Mouse (Mus musculus): ENCODE measurements around the gene Mapt. TPM values are rescaled to one million over a fixed set of nuclear protein-coding genes. Genes with fewer than 3 reads are reported as not detected.

Mapt gene
- total RNA-seq, 2 experiments from 2014 or later, result 324 to 330 TPM

DNA sequence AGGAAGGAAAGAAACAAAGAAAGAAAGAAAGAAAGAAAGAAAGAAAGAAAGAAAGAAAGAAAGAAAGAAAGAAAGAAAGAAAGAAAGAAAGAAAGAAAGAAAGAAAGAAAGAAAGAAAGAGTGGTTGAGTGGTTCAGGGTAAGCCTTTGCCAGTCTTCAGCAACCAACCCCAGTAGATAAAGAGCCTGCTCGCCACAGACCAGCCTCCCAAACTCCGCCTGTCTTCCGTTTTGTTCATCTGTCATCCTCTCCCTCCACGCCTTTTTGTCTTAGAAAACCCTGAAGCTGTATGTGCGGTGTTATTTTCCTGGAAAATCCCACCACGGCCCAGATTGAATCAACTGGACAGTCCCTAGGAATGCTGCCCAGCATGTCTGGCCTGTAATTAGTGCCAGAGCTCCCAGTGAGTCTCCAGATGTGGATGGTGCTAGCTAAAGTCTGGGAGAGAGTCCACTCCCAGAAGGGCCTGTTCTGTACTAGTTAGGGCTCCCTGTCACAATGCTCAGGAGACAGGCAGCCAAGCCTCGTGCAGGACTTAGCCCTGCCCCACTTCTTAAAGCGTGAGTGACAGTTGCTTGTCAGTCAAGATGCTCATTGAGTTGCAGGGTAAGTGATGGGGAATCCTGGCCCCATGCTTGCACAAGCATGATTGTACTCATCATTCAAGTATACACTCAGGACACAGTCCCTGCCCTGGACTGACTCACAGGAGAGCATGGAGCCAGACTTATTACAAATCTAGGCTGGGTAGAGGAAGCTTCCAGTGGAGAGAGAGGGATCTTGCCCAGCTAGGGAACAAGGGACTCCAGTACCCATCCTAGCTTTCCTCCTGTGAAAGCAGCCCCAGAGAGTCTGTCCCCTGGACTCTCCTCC lies 72.1 kb downstream of the Mapt start:
- DNase-seq (ENCODE audit: low spot score in 2 of 2), result no peak
- intact Hi-C loops (cut with DNase I), result no loop called here

DNA sequence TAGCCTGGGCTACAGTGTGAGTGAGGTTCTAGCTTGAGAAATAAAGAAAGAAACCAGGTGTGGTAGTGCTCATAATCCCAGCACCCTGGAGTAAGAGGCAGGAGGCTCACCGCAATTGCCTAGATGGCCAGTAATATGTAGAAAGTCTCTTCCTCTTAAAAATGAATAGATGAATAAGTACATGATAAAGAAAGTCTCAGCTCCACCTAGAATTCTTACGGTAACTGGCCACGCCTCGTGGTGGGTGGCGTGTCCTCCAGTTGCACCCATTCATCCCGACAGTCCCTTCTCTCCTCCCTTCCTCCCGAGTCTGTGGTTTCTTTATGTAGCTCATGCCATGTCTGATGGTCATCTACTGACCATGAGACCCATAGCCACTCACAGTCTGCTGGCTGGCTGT lies 74.5 kb downstream of the Mapt start:
- intact Hi-C loops (cut with DNase I), result no loop called here
- DNase-seq (ENCODE audit: low spot score in 2 of 2), result no peak

DNA sequence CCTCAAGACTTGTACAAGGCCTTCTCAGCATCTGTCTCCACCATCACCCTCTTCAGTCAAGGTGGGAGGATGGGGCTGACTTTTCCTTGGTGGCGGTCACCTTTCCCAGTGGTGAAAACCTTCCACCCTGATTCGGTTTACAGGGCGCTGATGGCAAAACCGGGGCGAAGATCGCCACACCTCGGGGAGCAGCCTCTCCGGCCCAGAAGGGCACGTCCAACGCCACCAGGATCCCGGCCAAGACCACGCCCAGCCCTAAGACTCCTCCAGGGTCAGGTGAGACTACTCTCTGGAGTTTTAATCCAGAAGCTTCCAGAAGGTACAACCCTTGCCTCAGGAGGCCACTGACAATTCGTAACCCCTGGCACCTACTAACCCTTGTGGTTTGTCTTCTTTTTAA lies 75.3 kb downstream of the Mapt start:
- DNase-seq (ENCODE audit: low spot score in 2 of 2), result no peak
- intact Hi-C loops (cut with DNase I), result no loop called here

DNA sequence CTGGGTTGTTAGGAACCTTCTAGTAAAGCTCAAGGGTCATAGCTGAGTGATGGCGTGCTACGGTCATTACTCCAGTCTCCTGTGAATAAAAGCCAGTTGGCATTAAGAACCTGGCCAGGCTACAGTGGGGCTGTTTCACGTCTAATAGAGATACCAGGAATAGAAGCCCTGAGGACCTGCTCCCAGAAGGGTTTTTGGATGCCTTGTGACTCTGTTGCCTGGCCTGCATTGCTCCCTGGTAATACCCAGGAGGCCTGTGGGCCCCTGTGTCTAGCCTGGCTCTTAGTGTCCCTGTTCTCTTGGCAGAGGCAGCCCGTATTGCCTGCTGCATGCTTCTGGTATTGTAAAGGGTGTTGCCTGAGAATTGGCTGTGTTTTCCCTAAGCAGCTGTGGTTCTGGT lies 75.9 kb downstream of the Mapt start:
- intact Hi-C loops (cut with DNase I), result no loop called here

DNA sequence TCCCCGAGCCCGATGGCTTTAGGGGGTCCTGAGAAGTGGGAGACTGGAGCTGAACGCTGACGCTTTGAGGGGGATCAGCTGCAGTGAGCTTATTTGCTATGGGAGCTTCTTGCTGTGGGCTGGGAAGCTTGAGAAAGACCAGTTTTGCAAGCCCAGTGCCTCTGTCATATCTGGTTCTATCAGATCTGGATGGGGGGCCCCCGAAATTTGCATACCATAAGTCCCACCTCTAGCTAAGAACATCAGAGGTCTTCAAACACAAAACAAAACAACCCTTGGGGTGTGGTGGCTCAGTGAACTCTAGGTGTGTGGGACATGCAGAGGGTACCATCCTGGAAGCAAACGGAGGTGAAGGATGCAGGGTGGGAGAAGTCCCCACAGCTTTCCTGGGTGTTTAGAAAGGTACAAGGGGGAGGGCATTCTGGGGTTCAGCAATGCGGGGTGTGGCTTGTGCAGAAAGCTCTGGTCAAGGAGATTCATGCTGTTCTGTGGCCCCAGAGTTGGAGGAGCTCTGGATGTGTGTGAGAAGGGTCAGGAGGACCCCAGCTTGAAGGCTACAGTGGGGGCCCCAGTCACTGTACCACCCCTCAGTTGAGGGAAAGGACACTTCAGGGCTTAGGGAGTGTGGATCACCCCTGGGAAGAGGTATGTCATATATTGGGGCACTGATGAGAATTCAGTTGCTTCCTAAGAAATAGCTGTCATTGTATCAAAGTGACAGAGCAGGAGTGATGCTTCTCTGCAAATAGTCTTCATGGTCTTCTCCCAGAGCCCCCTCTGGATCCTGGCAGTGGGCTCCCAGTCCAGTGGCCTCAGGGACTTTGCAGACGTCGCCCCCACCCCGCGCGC lies 78.4 kb downstream of the Mapt start:
- no peak for DNase-seq (ENCODE audit: low spot score in 2 of 2)
- intact Hi-C loops (cut with DNase I), result no loop called here

More for the DNA sequence above, 75.9 kb downstream of the Mapt start:
- DNase-seq (ENCODE audit: low spot score in 2 of 2), result no peak

DNA sequence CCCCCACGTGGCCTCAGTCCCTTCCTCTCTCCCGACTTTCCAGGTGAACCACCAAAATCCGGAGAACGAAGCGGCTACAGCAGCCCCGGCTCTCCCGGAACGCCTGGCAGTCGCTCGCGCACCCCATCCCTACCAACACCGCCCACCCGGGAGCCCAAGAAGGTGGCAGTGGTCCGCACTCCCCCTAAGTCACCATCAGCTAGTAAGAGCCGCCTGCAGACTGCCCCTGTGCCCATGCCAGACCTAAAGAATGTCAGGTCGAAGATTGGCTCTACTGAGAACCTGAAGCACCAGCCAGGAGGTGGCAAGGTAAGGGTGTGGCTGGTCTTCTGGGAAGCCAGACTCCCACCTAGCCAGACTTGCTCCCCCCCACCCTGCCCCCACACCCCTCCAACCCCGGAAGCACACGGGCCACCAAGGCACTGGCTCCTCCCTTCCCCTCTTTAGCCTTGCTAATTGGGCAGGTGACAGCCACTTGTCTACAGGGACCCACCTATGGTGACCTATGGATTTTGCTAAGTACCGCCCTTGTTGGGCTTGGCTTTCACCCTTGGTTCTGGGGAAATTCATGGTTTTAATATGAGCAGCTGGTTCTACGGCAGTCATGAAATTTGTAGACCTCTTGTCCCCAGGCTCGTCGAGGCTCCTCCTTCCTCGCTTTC lies 79.2 kb downstream of the Mapt start:
- DNase-seq (ENCODE audit: low spot score in 2 of 2), result no peak
- intact Hi-C loops (cut with DNase I), result no loop called here

DNA sequence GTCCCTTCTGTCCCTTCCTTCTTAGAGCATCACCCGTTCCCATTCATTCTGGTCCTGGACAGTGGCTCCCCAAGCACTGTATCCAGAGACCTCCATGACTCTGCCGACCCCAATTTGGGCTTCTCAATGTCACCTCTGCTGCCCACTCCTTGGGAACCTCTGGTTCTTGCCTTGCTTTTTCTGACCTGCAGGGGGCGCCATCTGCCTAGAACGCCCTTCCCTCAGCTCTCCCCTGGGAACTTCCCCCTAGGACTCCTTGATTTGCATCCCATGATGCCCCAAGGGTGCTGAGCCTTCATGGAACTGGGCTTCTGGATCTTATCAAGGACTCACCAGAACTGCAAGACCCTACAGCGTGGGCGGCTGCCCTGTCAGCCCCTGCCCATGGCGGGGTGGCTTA lies 80.5 kb downstream of the Mapt start:
- intact Hi-C loops (cut with DNase I), result no loop called here
- DNase-seq (ENCODE audit: low spot score in 2 of 2), result no peak

DNA sequence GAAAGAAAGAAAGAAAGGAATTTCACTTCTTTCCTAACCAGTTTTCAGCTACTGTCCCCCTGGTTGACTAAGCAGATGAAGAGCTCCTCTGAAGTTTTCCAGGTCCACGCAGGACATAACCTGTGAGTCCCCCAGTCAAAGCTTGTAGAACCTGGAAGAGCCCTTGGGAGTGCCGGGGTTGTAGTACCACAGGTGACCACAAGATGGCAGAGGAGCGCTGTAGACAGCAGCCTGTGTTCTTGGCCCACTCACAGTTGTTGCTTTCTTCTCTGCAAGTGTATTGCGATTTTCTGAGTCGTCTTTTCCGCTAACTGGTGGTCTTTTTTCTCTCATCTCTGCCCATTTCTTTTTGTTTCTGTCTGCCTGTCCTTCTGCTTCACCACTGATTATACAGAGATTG lies 84.5 kb downstream of the Mapt start:
- intact Hi-C loops (cut with DNase I), result loop anchor here (5.0 kb wide), 1 partner anchor 147 kb away; no protein-coding TSS in a partner anchor
- DNase-seq (ENCODE audit: low spot score in 2 of 2), result peak; percentile 71 to 81

DNA sequence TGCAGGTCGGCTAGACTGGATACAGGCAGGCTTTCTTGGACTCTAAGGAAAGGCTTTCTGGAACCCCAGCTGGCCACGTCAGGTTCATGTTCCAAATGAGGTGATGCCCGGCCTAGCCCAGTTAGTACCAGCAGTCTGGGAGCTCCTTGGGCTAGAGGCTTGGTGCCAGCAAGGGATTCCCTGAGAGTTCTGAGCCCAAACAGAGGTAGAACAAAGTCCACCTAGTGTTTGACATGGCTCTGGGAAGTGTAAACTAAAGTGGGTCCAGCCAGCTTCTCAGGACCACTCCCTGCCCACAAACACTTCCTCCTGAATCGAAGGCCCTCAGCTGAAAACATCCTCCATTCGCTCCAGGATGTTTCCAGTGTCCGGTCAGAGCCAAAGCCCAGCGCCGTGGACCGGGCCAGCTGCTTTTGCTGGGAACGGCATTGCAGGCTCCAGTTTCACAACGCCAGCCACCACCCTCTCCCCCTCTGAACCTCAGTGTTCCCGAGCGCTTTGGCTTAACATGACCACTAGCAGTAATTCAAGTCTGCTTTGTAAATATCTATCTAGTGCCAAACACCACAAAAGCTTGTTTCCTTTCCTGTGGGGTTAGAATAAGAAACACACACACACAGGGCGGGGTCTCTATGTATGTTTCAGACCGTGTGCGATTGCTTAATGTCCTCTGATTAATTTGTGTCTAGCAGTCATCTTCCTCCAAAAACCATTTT lies 85.7 kb downstream of the Mapt start:
- no peak for DNase-seq (ENCODE audit: low spot score in 2 of 2)
- intact Hi-C loops (cut with DNase I), result loop anchor here (5.0 kb wide), 1 partner anchor 145 kb away; no protein-coding TSS in a partner anchor

DNA sequence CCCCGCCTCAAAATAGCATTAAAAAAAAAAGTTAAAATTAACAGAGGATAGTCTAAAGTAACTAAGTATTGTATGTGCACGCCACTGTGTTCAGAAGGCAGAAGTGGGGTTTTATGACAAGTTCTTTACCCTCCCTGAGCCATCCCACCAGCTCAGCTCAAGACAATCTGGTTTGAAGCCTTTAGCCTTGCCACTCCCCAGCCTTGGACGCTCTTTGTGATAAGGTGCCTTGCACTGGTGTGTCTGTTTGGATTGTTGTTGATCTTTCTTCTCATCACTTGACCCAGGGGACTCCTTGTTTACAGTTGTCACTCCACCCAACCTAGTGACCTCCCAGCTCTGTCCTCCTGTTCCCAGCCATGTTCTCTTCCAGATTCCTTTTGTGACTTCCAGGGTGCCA lies 86.4 kb downstream of the Mapt start:
- intact Hi-C loops (cut with DNase I), result loop anchor here (5.0 kb wide), 1 partner anchor 145 kb away; no protein-coding TSS in a partner anchor
- DNase-seq (ENCODE audit: low spot score in 2 of 2), result no peak

DNA sequence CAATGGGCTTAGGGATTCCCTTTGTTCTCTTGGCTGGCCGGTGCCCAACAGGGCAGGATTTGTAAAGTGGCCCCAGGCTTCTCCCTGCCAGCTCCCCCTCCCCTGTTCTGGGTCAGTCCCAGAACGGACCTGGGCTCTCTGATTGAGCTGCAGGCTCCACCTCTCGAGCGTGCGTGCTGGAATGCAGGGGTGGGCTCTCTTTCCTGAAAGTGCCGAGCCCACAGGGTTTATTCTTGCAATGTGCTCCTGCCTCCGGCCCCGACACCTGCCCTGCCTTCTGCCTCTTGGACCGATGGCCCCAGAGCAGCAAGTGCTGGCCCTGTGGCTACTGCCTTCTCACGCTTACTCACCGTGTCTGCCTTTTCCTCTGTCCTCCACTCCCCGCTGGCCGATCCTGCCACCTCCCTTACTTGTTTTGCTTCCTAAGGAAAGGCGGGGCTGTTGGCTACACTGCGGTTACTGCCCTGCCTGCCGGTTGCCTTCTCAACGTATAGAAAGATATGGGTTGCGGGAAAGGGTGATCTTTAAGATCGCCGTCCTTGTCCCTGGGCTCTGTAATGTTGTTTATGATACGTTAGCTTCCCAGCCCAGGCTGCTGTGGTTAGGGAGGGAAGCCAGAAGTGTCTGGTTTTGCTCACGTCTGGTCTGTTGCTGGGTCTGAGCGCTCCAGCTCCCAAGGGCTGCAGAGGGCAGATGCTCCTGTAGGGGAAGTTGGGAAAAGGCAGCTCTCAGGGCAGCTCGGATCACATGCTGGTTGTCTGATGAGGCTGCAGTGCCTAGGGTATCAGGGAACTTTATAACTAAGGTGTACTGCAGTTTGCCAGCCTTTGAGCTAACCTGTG lies 88.0 kb downstream of the Mapt start:
- no peak for DNase-seq (ENCODE audit: low spot score in 2 of 2)
- intact Hi-C loops (cut with DNase I), result loop anchor here (5.0 kb wide), 1 partner anchor 143 kb away; no protein-coding TSS in a partner anchor

DNA sequence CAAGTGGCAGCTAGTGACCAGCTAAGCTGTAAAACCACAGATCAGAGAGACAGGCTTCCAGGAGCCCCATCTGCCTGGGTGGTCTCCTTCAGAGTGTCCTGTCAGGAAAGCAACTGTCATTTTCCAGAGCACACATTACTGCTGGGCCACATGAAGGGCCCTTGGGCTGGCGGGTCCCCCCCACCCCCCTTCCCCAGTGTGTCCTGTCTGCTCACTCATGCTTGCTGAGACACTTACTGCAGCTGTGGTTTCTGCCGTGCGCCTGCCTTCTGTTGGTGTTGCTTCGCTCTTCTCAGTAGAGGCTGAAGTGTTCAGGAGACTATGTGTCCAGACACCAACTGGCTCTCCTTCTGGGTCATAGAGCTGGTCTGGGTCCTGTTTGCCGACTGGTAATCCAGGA lies 89.3 kb downstream of the Mapt start:
- no peak for DNase-seq (ENCODE audit: low spot score in 2 of 2)
- intact Hi-C loops (cut with DNase I), result no loop called here

DNA sequence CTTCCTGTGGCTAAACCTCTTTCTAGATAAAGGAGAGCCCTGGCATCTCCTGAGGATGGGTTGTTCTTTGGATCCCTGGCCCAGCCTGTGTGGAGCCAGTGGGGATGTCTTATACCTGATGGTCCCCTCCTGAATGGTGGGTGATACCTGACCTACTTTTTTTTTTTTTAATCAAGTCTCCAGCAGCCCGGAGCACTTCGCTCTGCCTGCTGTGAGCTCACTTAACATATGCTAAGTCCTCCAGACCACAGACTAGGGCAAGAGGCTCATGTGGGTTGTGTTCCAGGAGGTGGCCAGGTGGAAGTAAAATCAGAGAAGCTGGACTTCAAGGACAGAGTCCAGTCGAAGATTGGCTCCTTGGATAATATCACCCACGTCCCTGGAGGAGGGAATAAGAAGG lies 91.0 kb downstream of the Mapt start:
- no peak for DNase-seq (ENCODE audit: low spot score in 2 of 2)
- intact Hi-C loops (cut with DNase I), result no loop called here

DNA sequence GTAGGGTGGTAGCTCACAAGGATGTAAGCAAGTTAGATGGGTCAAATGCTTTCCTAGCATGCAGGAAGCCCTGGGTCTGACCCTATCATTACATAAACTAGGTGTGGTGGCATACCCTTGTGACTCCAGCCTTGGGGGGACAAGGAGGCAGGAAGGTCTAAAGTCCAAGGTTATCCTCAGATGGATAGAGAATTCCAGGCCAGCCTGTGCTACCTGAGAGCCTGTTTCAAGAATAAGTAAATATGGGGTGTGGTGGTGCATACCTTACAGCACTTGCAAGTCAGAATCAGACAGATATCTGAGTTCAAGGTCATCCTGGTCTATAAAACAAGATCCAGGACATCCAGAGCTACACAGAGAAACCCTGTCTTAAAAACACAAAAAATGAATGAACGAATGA lies 96.3 kb downstream of the Mapt start:
- DNase-seq (ENCODE audit: low spot score in 2 of 2), result no peak
- intact Hi-C loops (cut with DNase I), result no loop called here

DNA sequence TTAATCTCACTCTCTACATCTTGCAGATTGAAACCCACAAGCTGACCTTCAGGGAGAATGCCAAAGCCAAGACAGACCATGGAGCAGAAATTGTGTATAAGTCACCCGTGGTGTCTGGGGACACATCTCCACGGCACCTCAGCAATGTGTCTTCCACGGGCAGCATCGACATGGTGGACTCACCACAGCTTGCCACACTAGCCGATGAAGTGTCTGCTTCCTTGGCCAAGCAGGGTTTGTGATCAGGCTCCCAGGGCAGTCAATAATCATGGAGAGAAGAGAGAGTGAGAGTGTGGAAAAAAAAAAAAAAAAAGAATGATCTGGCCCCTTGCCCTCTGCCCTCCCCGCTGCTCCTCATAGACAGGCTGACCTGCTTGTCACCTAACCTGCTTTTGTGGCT lies 96.8 kb downstream of the Mapt start:
- intact Hi-C loops (cut with DNase I), result no loop called here
- DNase-seq (ENCODE audit: low spot score in 2 of 2), result no peak

DNA sequence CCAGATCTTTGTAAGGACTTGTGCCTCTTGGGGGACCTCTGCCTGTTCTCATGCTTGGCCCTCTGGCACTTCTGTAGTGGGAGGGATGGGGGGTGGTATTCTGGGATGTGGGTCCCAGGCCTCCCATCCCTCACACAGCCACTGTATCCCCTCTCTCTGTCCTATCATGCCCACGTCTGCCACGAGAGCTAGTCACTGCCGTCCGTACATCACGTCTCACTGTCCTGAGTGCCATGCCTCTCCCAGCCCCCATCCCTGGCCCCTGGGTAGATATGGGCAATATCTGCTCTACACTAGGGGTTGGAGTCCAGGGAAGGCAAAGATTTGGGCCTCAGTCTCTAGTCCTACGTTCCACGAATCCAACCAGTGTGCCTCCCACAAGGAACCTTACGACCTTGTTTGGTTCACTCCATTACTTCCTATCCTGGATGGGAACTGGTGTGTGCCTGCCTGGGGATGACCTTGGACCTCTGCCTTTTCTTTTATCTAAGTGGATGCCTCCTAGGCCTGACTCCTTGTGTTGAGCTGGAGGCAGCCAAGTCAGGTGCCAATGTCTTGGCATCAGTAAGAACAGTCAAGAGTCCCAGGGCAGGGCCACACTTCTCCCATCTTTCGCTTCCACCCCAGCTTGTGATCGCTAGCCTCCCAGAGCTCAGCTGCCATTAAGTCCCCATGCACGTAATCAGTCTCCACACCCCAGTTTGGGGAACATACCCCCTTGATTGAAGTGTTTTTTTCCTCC lies 98.2 kb downstream of the Mapt start:
- DNase-seq (ENCODE audit: low spot score in 2 of 2), result no peak

DNA sequence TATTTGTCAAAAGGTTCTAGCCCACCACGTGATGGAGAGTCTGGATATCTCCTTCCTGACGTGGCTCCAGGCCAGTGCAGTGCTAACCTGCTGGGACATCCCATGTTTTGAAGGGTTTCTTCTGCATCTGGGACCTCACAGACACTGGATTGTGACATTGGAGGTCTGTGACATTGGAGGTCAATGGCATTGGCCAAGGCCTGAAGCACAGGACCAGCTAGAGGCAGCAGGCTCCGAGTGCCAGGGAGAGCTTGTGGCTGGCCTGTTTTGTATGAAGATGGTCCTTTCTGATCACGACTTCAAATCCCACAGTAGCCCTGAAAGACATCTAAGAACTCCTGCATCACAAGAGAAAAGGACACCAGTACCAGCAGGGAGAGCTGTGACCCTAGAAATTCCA lies 99.0 kb downstream of the Mapt start:
- intact Hi-C loops (cut with DNase I), result loop anchor here (5.0 kb wide), 1 partner anchor 112 kb away; no protein-coding TSS in a partner anchor
- DNase-seq (ENCODE audit: low spot score in 2 of 2), result no peak

More for the DNA sequence above, 98.2 kb downstream of the Mapt start:
- intact Hi-C loops (cut with DNase I), result no loop called here

DNA sequence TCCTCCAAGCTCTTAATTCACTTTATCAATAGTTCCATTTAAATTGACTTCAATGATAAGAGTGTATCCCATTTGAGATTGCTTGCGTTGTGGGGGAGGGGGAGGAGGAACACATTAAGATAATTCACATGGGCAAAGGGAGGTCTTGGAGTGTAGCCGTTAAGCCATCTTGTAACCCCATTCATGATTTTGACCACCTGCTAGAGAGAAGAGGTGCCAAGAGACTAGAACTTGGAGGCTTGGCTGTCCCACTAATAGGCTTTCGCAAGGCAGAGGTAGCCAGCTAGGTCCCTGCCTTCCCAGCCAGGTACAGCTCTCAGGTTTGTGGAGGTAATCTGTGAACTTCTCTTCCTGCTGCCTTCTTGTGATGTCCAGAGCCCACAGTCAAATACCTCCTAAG lies 100.0 kb downstream of the Mapt start:
- intact Hi-C loops (cut with DNase I), result loop anchor here (5.0 kb wide), 1 partner anchor 111 kb away; no protein-coding TSS in a partner anchor

More for the DNA sequence above, 100.0 kb downstream of the Mapt start:
- DNase-seq (ENCODE audit: low spot score in 2 of 2), result no peak
